Mouse (Mus musculus): ENCODE measurements around the gene Vmn1r2.
"Not testable (repeated sequence)": the region's sequence is repeated elsewhere in the genome, so short reads cannot be mapped to it uniquely, and the experiment has no call there.

DNA sequence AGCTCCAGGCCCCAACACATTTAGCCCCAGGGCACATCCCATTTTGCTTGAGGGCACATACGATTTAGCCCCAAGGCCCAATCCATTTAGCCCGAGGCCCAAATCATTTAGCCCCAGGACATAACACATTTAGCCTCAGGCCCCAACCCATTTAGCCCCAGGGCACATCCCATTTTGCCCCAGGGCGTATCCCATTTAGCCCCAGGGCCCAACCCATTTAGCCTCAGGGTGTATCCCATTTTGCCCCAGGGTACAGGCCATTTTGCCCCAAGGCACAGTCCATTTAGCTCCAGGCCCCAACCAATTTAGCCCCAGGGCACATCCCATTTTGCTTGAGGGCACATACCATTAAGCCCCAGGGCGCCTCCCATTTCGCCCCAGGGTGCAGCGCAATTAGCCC, 9.1 kb downstream of the Vmn1r2 start:
- TF ChIP-seq CTCF (IDR thresholded peaks at IDR 0.05; ENCODE audit: borderline replicate concordance, insufficient read depth, low read depth, low read length); POLR2A (IDR thresholded peaks at IDR 0.05; ENCODE audit: borderline replicate concordance, insufficient read depth, low read length): not testable (repeated sequence)

Data from cerebellum, adult 2 months (tissue).